17 mouse cellular contexts compared by ENCODE assay signal in the genomic region with DNA sequence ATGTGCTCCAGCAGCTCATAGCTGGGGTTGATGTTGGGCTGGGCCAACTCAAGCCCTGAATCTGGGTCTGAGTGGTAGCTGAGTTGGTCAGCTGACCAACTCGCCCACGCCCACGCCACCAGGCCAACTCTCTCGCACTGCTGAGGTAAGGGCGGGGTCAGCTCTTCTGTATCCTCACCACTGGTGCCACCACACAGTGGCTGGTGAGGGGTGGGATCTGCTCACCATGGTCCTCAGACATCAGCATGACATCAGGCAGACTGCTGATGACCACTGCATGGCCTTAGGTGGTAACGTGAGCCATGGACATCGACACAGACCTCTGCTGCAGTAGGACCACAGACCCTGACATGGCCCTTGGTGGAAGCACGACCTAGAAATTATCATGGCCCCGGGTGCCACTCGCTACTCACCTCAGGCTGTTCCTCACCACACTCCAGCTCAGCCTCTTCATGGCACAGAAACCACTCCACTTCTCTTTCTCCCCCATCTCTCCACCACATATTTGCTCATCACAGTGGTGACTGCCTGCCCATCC.
"Had no signal": no experiment of that assay in that cellular context is flagged by ENCODE, and none has a peak within 500 bp of the region (broad histone marks: within the 10 kb centered on the region; RNA-seq: fewer than 3 reads in every experiment).

No protein-coding gene starts in this region.

- H3K4me1 ChIP-seq: limb, embryonic 12.5 days; liver, embryonic 13.5 days; neural tube, embryonic 12.5 days had no signal

- H3K9me3 ChIP-seq: limb, embryonic 12.5 days; liver, embryonic 13.5 days; neural tube, embryonic 12.5 days had no signal

- ATAC-seq: intestine, postnatal 0 days; liver, postnatal 0 days; lung, postnatal 0 days had no signal

- H3K27ac ChIP-seq: left cerebral cortex, adult 2 months; limb, embryonic 12.5 days; liver, embryonic 13.5 days; macrophage; neural tube, embryonic 12.5 days had no signal

- H3K27me3 ChIP-seq: limb, embryonic 12.5 days; liver, embryonic 13.5 days; neural tube, embryonic 12.5 days had no signal

- H3K4me2 ChIP-seq: limb, embryonic 12.5 days; liver, embryonic 13.5 days; neural tube, embryonic 12.5 days had no signal

- DNase-seq: kidney, adult 8-10 months; kidney, postnatal 25 days; liver; liver, embryonic 13.5 days; liver, postnatal 0 days; midbrain, embryonic 14.5 days; retina, postnatal 1 day; right cerebral cortex, postnatal 4 days; spleen, adult 18-20 months; thymus, adult 2 months; thymus, postnatal 25 days had no signal

- H3K4me3 ChIP-seq: left cerebral cortex, adult 2 months; limb, embryonic 12.5 days; liver, embryonic 13.5 days; neural tube, embryonic 12.5 days had no signal

- H3K9ac ChIP-seq: limb, embryonic 12.5 days; liver, embryonic 13.5 days; liver, postnatal 0 days; neural tube, embryonic 12.5 days had no signal
